Mouse (Mus musculus): ENCODE measurements around the gene Fut1. TPM values are rescaled to one million over a fixed set of nuclear protein-coding genes. Genes with fewer than 3 reads are reported as not detected.

The Fut1 gene
- polyA plus RNA-seq (2015; fragmentation: Nextera tagmentation; extraction: Ambion mirVana) = not detected in 2 replicates

DNA sequence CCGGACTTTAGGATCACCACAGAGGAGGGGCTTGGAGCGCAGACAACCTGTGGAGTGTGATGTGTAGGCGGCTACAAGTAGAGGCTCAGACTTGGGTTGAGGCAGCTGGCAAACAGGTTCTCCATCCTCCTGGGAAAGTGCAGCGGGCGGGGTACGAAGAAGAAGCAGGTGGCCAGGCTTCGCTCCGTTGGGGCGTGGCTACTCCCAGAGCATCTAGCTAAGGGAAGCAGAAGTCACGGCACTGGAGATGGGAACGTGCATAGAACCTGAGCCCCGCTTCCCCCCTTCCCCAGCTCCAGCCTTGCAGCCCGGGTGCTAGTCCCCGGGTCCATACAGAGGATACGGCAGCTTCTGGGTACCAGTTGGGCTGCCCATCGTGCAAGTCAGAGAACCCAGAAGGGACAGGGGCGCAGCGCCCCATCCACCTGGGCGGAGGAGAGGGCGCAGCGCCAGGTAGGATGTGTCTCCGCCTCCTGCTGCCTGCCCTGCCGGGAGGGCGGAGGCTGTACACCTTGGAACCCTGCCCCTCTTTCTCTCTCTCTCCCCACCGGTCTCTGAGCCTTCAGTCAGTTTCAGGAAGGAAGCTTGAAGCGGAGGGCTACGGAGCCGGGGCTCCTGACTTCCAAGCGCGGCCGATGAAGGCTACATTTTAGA is at the start of gene Fut1:
Gene Fut1, plus strand, starts transcription at position 248 of the 654 bp plus-strand sequence.
- Histone ChIP-seq H3K36me3 (no peaks in the 10 kb centered on the region), H3K9me3 (no peaks in the 10 kb centered on the region), H3K4me2 (replicated peaks) (peak within 1 kb of the TSS; percentile 20), H3K27me3 (peaks cover 27% of the 10 kb centered on the region), H3K4me3 (peak within 1 kb of the TSS; percentile 17; the same call in 1 of the 2 replicates), H3K9ac (replicated peaks) (no peak within 1 kb of the TSS), H3K4me1 (no peaks in the 10 kb centered on the region), H3K27ac (replicated peaks) (no peak within 1 kb of the TSS)
- no peak for ATAC-seq (replicated peaks)
- WGBS = 5% methylated on average over 28 of the region's 31 CpGs

GRCm38 (mm10) chr7:45567780-45568516 is 49.1 kb upstream of the Fut1 start:
- Histone ChIP-seq H3K27ac (replicated peaks) (peak overlapping the region; percentile 56), H3K4me3 (peak overlapping the region; percentile 48), H3K4me1 (peaks cover 32% of the 10 kb centered on the region), H3K36me3 (no peaks in the 10 kb centered on the region), H3K4me2 (replicated peaks) (peak overlapping the region; percentile 76), H3K9ac (replicated peaks) (peak overlapping the region; percentile 42), H3K9me3 (no peaks in the 10 kb centered on the region), H3K27me3 (no peaks in the 10 kb centered on the region)
- peak; percentile 95 for ATAC-seq (replicated peaks)
- whole genome bisulfite sequencing = under 1% methylated on average over 24 of the region's 24 CpGs

GRCm38 (mm10) chr7:45568601-45569473 is 48.3 kb upstream of the Fut1 start:
- no peak for ATAC-seq (replicated peaks)
- H3K4me3 ChIP-seq = peak overlapping the region; percentile 48
- no peaks in the 10 kb centered on the region for H3K9me3 ChIP-seq
- H3K9ac ChIP-seq (replicated peaks) = no peak overlapping the region; the same call in 1 of the 2 replicates
- peak overlapping the region; percentile 76 for H3K4me2 ChIP-seq (replicated peaks)
- no peaks in the 10 kb centered on the region for H3K36me3 ChIP-seq
- peak overlapping the region; percentile 56 for H3K27ac ChIP-seq (replicated peaks)
- no peaks in the 10 kb centered on the region for H3K27me3 ChIP-seq
- WGBS = 80% methylated on average over 10 of the region's 10 CpGs
- peaks cover 32% of the 10 kb centered on the region for H3K4me1 ChIP-seq

- Histone ChIP-seq H3K4me3 (peak within 1 kb of the TSS; percentile 78), H3K27me3 (no peaks in the 10 kb centered on the region), H3K9me3 (no peaks in the 10 kb centered on the region), H3K4me1 (peaks cover 32% of the 10 kb centered on the region), H3K36me3 (no peaks in the 10 kb centered on the region), H3K27ac (replicated peaks) (peak within 1 kb of the TSS; percentile 92), H3K4me2 (replicated peaks) (peak within 1 kb of the TSS; percentile 82), H3K9ac (replicated peaks) (peak within 1 kb of the TSS; percentile 88)
- WGBS = under 1% methylated on average over 42 of the region's 42 CpGs
- peak; percentile 70 for ATAC-seq (replicated peaks)
Observed at GRCm38 (mm10) chr7:45570103-45570741, 46.9 kb upstream of the Fut1 start, which contains the start of gene Bcat2. Gene Bcat2 (plus strand): TSS chr7:45570153.

DNA sequence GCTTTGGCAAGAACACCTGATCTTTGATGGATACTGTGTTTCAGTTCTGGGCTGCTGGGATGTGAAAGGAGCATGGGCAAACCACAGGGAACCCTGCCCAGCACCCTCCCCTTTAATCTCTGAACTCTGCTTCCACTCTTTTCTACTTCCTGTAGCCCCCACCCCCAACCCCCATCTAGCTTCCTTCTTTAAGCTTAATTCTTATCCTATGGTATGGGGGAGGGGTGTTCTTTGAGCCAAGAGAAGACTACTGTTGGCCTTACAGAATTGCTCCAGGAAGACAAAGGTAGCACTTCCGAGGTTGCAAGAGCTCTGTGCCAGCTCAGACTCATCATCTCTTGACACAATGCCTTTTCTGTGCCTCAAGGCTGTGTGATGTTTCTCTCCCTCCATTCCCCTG is 45.1 kb upstream of the Fut1 start:
- H3K4me3 ChIP-seq = no peak overlapping the region
- H3K27me3 ChIP-seq = no peaks in the 10 kb centered on the region
- peaks cover 32% of the 10 kb centered on the region for H3K4me1 ChIP-seq
- no peak overlapping the region for H3K9ac ChIP-seq (replicated peaks)
- ATAC-seq (replicated peaks) = no peak
- H3K4me2 ChIP-seq (replicated peaks) = no peak overlapping the region
- no peak overlapping the region for H3K27ac ChIP-seq (replicated peaks)
- peaks cover 8% of the 10 kb centered on the region; the same call in 1 of the 2 replicates for H3K36me3 ChIP-seq
- no peaks in the 10 kb centered on the region for H3K9me3 ChIP-seq
- 63% methylated on average over 1 of the region's 1 CpGs for WGBS

- H3K27me3 ChIP-seq = no peaks in the 10 kb centered on the region
- H3K4me1 ChIP-seq = peaks cover 22% of the 10 kb centered on the region
- H3K9me3 ChIP-seq = no peaks in the 10 kb centered on the region
- WGBS = 80% methylated on average over 8 of the region's 8 CpGs
- ATAC-seq (replicated peaks) = no peak
- no peak overlapping the region for H3K27ac ChIP-seq (replicated peaks)
- no peak overlapping the region for H3K4me3 ChIP-seq
- peaks cover 14% of the 10 kb centered on the region for H3K36me3 ChIP-seq
- H3K9ac ChIP-seq (replicated peaks) = no peak overlapping the region
- no peak overlapping the region for H3K4me2 ChIP-seq (replicated peaks)
Observed at GRCm38 (mm10) chr7:45573954-45574353, 43.1 kb upstream of the Fut1 start.

- Histone ChIP-seq H3K27ac (replicated peaks) (no peak overlapping the region), H3K9ac (replicated peaks) (no peak overlapping the region), H3K36me3 (peaks cover 14% of the 10 kb centered on the region), H3K4me2 (replicated peaks) (no peak overlapping the region), H3K4me3 (no peak overlapping the region), H3K27me3 (no peaks in the 10 kb centered on the region), H3K4me1 (peaks cover 20% of the 10 kb centered on the region), H3K9me3 (no peaks in the 10 kb centered on the region)
- ATAC-seq (replicated peaks) = no peak
- WGBS = 89% methylated on average over 15 of the region's 15 CpGs
Observed at GRCm38 (mm10) chr7:45574472-45575379, 42.4 kb upstream of the Fut1 start.

DNA sequence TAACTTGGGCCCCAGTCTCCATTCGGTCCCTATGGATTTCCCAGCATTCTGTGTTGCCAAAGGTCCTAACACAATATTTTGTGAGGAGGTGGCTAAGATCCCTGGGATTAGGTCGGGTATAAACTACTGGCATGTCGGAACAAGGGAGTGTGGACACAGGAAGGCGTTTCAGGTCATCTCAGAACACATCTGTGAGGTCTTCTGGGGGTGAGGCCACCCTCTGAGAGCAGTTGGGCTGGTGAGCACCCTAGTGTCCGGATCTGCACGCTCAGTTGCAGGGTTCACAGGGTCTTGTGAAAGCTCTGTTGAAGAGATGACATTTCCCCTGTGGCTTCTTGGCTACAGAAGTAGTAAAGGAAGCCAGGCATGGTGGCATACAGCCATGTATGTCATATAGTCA is 31.2 kb upstream of the Fut1 start:
- Histone ChIP-seq H3K4me2 (replicated peaks) (no peak overlapping the region), H3K4me3 (no peak overlapping the region), H3K9ac (replicated peaks) (no peak overlapping the region), H3K27me3 (no peaks in the 10 kb centered on the region), H3K4me1 (peaks cover 4% of the 10 kb centered on the region), H3K36me3 (peaks cover 10% of the 10 kb centered on the region; the same call in 1 of the 2 replicates), H3K27ac (replicated peaks) (no peak overlapping the region), H3K9me3 (no peaks in the 10 kb centered on the region)
- WGBS = 94% methylated on average over 6 of the region's 6 CpGs
- ATAC-seq (replicated peaks) = no peak

DNA sequence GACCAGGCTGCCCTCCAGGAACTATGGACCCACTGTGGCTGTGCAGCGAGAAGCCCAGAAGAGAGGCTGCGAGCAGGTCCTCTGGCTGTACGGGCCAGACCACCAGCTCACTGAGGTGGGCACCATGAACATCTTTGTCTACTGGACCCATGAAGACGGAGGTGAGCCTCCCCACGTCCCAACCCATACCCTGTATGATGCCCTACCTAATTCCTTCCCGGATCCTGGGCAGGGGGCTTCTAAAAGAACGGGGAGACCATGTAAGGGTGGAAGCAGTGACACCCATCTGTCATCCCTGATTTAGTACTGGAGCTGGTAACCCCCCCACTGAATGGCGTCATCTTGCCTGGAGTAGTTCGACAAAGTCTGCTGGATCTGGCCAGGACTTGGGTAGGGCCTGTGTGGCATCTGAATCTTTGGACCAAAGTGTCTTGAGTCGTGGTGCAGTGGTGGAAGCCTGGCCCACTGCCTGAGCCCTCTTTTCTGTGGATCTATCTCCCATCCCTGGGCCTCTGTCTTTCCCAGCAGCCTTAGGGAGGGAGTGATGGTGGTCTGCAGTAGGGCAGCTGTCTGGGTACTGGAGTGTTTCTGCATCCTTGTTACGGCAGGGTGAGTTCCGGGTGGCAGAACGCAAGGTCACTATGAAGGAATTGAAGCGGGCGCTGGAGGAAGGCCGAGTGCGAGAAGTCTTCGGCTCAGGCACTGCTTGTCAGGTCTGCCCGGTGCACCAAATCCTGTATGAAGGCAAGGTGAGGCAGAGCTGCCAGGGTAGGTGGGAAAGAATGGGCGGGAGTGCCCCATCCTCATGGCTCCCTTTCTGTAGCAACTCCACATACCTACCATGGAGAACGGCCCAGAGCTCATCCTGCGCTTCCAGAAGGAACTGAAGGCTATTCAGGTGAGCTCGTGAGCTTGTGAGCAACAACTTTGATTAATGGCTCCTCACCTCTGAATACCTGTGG is 29.2 kb upstream of the Fut1 start:
- peaks cover 4% of the 10 kb centered on the region for H3K4me1 ChIP-seq
- no peak overlapping the region for H3K27ac ChIP-seq (replicated peaks)
- no peak overlapping the region for H3K4me2 ChIP-seq (replicated peaks)
- no peak overlapping the region for H3K9ac ChIP-seq (replicated peaks)
- WGBS = 94% methylated on average over 23 of the region's 23 CpGs
- no peaks in the 10 kb centered on the region for H3K9me3 ChIP-seq
- ATAC-seq (replicated peaks) = no peak
- no peaks in the 10 kb centered on the region for H3K27me3 ChIP-seq
- H3K4me3 ChIP-seq = no peak overlapping the region
- H3K36me3 ChIP-seq = peaks cover 10% of the 10 kb centered on the region; the same call in 1 of the 2 replicates

DNA sequence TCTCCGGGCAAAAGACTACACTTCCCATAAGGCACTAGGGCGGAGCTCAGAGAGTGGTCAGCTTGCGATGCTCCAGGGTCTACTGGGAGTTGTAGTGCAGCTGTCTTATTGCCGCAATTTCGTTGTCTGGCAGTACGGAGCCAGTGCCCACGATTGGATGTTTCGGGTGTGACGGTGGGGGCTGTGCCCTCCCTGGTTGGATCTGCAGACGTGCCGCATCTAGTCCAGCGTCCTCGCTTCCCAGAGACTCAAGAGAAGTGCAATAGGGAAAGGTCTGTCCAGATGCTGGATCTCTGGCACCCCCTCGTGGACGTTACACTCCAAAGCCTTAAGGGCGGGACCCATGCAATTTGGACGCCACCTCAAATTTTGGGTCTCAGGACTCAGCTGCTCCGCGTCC is 27.9 kb upstream of the Fut1 start:
- peak overlapping the region; percentile 36 for H3K4me3 ChIP-seq
- WGBS = 6% methylated on average over 19 of the region's 19 CpGs
- peaks cover 9% of the 10 kb centered on the region; the same call in 1 of the 2 replicates for H3K36me3 ChIP-seq
- peak; percentile 99 for ATAC-seq (replicated peaks)
- H3K4me1 ChIP-seq = peaks cover 4% of the 10 kb centered on the region
- H3K9me3 ChIP-seq = no peaks in the 10 kb centered on the region
- no peaks in the 10 kb centered on the region for H3K27me3 ChIP-seq
- H3K4me2 ChIP-seq (replicated peaks) = peak overlapping the region; percentile 42
- peak overlapping the region; percentile 16; the same call in 1 of the 2 replicates for H3K9ac ChIP-seq (replicated peaks)
- H3K27ac ChIP-seq (replicated peaks) = peak overlapping the region; percentile 64; the same call in 1 of the 2 replicates
